Mouse (Mus musculus) C2C12 (cell line): ENCODE measurements around the gene Gm17606.

Experiments
- CTCF ChIP-seq: IDR thresholded peaks from one replicate; pipeline ENCODE4 v1.5.1; 2011; ENCODE audit not compliant: control insufficient read depth, insufficient read depth, insufficient read length
- MAX ChIP-seq: IDR thresholded peaks from one replicate; pipeline ENCODE4 v1.6.1; 2011; ENCODE audit warnings: mild to moderate bottlenecking, control low read depth

DNA sequence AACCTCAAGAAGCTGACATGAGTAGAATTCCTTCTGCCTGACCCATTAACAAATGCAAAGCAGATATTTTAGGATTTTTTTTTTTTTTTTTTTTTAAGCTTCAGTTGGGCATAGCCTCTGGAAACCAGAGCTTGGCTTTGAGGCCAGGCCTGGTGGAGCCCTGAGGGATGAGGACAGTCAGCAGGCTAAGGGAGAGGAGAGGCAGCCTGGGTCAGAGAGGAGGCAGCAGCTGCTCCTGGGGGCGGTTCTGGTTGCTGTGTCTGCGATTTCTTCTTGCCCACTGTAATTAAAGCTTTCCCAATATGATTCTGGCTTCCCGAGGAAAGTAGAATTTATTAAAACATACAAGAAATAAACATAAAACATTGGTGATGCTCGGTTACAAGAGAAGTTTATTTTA, 31.5 kb upstream of the Gm17606 start:
- TF ChIP-seq CTCF (no peak), MAX (no peak)
